Mouse (Mus musculus) heart, postnatal 0 days (tissue): ENCODE measurements around the gene H2-Q10. TPM values are rescaled to one million over a fixed set of nuclear protein-coding genes. Genes with fewer than 3 reads are reported as not detected.
"Not testable (repeated sequence)": the region's sequence is repeated elsewhere in the genome, so short reads cannot be mapped to it uniquely, and the experiment has no call there.

Source experiments
- ATAC-seq: fragments of 200-750 bp; cut with Nextera tagmentation; 2 replicates; pipeline ENCODE4 v1.8.0; 2017; ENCODE audit warnings: low read depth, moderate number of reproducible peaks, moderate library complexity; ENCODE audit not compliant: insufficient read depth
- DNase-seq: peaks from one replicate; pipeline ENCODE4 v3.0.0-alpha.2; 2016; ENCODE audit warnings: low spot score
- H3K27ac ChIP-seq: fragments of 300-500 bp; sonication (generic); 2 replicates; pipeline ENCODE4 v1.5.1; 2014; ENCODE audit warnings: low read depth, mild to moderate bottlenecking
- H3K27me3 ChIP-seq: fragments of 300-500 bp; sonication (generic); 2 replicates; pipeline ENCODE4 v1.6.1; 2014; ENCODE audit warnings: low read length, mixed read lengths; ENCODE audit not compliant: control insufficient read depth, insufficient read depth
- H3K36me3 ChIP-seq: fragments of 300-500 bp; sonication (generic); replicated peaks from 2 replicates; pipeline ENCODE4 v1.6.1; 2014; ENCODE audit warnings: low read length, mixed read lengths; ENCODE audit not compliant: control insufficient read depth, insufficient read depth
- H3K4me1 ChIP-seq: fragments of 300-500 bp; sonication (generic); 2 replicates; pipeline ENCODE4 v1.6.1; 2014; ENCODE audit warnings: antibody characterized with exemption; ENCODE audit not compliant: control insufficient read depth, insufficient read depth
- H3K4me2 ChIP-seq: fragments of 300-500 bp; sonication (generic); 2 replicates; pipeline ENCODE4 v1.6.1; 2014; ENCODE audit warnings: low read depth, mild to moderate bottlenecking, low read length, moderate library complexity
- H3K4me3 ChIP-seq: fragments of 300-500 bp; sonication (generic); 2 replicates; pipeline ENCODE4 v1.5.1; 2014; ENCODE audit warnings: low read depth, low read length
- H3K9ac ChIP-seq: fragments of 300-500 bp; sonication (generic); replicated peaks from 2 replicates; pipeline ENCODE4 v1.6.1; 2014; ENCODE audit warnings: low read depth, low read length, mixed read lengths
- H3K9me3 ChIP-seq: fragments of 300-500 bp; sonication (generic); replicated peaks from 2 replicates; pipeline ENCODE4 v1.6.1; 2016; ENCODE audit warnings: low read length; ENCODE audit not compliant: control insufficient read depth
- WGBS: fragments of 180-500 bp; shearing (Covaris S2); extraction: QIAGEN DNeasy Blood & Tissue Kit; methylation state at CpG from one replicate; pipeline ENCODE4 v1.1.7; 2014; 5-methylcytosine and 5-hydroxymethylcytosine counted together
- polyA plus RNA-seq: library from polyadenylated mRNA; unstranded; fragments of >200 nt; fragmentation: Nextera tagmentation; extraction: Ambion mirVana; gene quantifications from 2 replicates; pipeline ENCODE4 v1.2.1, GENCODE M21; 2015
- total RNA-seq: library from RNA; depleted of rRNA; stranded (reverse); fragments of >200 nt; gene quantifications from 2 replicates; pipeline ENCODE4 v1.2.3, GENCODE M21; 2014; ENCODE audit warnings: low replicate concordance

Gene H2-Q10
- total and polyA plus RNA-seq, 2 experiments from 2014 or later = 0.10 TPM; not detected in 1

DNA sequence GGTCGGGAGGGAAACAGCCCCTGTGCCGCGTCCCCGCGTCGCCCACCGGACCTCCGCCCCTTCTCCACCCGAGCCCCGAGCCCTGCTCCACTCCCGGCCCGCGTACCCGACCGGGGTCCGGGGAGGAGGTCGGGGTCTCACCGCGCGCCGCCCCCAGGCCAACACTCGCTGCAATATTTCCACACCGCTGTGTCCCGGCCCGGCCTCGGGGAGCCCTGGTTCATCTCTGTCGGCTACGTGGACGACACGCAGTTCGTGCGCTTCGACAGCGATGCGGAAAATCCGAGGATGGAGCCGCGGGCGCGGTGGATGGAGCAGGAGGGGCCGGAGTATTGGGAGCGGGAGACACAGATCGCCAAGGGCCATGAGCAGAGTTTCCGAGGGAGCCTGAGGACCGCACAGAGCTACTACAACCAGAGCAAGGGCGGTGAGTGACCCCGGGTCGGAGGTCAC lies 30.6 kb upstream of the H2-Q10 start:
- WGBS = 2% methylated on average over 39 of the region's 48 CpGs
- not testable (repeated sequence) for H3K9me3 ChIP-seq, DNase-seq, H3K4me1 ChIP-seq, H3K9ac ChIP-seq, H3K27ac ChIP-seq, H3K36me3 ChIP-seq
- peak overlapping the region; percentile 47 for H3K4me3 ChIP-seq
- peaks cover 16% of the 10 kb centered on the region for H3K27me3 ChIP-seq
- ATAC-seq = peak; percentile 35
- H3K4me2 ChIP-seq = peak overlapping the region; percentile 66

DNA sequence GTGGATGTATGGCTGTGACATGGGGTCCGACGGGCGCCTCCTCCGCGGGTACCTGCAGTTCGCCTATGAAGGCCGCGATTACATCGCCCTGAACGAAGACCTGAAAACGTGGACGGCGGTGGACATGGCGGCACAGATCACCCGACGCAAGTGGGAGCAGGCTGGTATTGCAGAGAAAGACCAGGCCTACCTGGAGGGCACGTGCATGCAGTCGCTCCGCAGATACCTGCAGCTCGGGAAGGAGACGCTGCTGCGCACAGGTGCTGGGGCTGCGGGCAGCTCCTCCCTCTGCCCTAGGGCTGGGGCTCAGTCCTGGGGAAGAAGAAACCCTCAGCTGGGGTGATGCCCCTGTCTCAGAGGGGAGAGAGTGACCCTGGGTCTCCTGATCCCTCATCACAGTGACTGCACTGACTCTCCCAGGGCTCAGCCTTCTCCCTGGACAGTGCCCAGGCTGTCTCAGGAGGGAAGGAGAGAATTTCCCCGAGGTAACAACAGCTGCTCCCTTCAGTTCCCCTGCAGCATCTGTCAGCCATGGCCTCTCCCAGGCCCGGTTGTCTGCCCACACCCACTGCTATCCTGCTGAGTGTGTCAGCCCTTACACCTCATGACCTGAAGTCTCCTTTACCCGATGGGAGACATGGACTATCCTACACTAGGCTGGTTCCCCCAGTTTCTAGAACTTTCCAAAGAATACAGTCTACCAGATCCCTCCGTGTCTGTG lies 29.8 kb upstream of the H2-Q10 start:
- peaks cover 16% of the 10 kb centered on the region for H3K27me3 ChIP-seq
- not testable (repeated sequence) for H3K9ac ChIP-seq, H3K4me2 ChIP-seq, H3K9me3 ChIP-seq, H3K4me1 ChIP-seq, ATAC-seq, DNase-seq, H3K4me3 ChIP-seq, H3K36me3 ChIP-seq, H3K27ac ChIP-seq
- WGBS = 38% methylated on average over 24 of the region's 27 CpGs

DNA sequence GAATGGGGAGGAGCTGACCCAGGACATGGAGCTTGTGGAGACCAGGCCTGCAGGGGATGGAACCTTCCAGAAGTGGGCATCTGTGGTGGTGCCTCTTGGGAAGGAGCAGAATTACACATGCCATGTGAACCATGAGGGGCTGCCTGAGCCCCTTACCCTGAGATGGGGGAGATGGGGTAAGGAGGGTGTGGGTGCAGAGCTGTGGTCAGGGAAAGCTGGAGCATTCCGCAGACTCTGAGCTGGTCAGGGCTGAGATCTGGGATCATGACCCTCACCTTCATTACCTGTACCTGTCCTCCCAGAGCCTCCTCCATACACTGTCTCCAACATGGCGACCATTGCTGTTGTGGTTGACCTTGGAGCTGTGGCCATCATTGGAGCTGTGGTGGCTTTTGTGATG lies 27.5 kb upstream of the H2-Q10 start:
- not testable (repeated sequence) for H3K36me3 ChIP-seq, DNase-seq, H3K4me1 ChIP-seq, H3K4me3 ChIP-seq, H3K27ac ChIP-seq, H3K9ac ChIP-seq, ATAC-seq, H3K4me2 ChIP-seq, H3K9me3 ChIP-seq
- 85% methylated on average over 2 of the region's 2 CpGs for WGBS
- peaks cover 16% of the 10 kb centered on the region for H3K27me3 ChIP-seq

DNA sequence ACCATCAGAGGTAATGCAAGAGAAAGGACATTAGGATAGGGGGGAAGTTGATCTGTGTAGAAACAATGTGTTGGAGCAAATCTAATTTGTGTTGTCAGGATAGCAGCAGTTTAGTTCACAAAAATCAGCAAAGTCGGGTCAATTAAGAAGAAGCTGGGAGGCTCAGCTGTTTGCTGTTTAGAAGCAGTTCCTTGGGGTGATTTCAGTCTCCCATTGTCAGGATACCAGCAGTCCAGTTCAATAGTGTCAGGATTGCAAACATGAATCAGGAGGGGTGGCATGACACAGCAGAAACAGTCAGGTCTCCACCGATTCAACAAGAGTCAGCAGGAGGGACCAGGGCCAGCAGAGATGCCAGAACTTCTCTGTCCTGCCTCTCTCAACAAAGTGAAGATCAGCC lies 25.4 kb upstream of the H2-Q10 start:
- not testable (repeated sequence) for H3K4me3 ChIP-seq, ATAC-seq, H3K36me3 ChIP-seq, H3K27me3 ChIP-seq, H3K27ac ChIP-seq, H3K9me3 ChIP-seq, H3K4me2 ChIP-seq, H3K4me1 ChIP-seq, DNase-seq, H3K9ac ChIP-seq
- 76% methylated on average over 2 of the region's 2 CpGs for WGBS

DNA sequence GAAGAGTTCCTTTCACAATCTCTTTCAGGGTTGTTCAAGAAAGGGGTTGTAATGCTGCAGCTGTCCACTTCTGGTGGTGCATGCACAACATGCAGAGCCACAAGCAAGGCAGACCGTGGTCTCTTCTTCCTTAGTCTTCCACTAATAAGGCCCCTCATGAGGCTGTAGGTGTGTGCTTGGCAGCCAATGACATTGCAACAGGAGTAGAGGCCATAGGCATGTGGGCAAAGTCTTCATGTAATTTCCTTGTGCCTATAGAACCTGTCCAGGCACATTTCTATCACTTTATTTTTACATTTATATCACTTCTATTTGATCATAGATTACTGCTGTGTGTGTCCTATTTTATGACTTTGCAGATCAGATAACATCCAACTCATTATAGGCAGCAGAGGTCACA lies 11.6 kb upstream of the H2-Q10 start:
- not testable (repeated sequence) for H3K27ac ChIP-seq, H3K4me2 ChIP-seq, ATAC-seq, H3K9ac ChIP-seq, H3K4me1 ChIP-seq, H3K27me3 ChIP-seq, H3K9me3 ChIP-seq, DNase-seq, H3K4me3 ChIP-seq, H3K36me3 ChIP-seq
- WGBS = no CpG with 5 or more reads among the region's 1 CpGs

DNA sequence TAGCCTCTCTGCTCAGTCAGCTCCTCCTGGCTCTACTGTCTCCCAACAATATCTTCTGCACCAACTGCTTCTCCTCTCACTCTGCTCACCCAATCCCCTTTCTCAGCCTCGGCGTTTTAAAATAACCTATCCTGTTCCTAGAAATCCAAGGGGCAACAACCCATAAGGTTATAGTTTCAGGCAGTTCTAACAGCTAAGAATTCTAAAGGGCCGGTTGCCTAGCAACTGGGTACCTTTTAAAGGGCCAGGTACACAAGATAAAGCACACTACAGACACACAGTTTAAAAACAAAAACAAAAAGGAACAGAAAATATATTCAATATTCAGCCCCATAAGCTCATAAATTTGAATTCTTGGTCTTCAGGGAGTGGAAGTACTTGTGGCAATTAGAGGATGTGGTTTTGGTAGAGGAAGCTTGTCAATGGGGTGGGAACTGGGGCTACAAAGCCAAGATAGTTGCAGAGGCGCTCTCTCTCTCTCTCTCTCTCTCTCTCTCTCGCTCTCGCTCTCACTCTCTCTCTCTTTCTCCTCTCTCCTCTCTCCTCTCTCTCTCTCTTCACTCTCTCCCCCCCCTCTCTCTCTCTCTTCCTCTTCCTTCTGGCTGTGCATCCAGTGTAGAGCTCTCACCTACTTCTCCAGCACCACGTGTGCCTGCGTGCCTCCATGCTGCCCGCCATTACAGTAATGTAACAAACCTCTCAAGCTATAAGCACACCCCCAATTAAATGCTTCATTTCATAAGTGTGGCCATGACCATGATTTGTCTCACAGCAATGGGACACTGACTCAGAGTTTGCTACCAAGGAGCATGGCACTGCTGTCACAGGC lies 9.2 kb upstream of the H2-Q10 start:
- not testable (repeated sequence) for H3K36me3 ChIP-seq, H3K4me1 ChIP-seq, H3K9ac ChIP-seq, H3K27ac ChIP-seq, H3K9me3 ChIP-seq, H3K27me3 ChIP-seq, H3K4me2 ChIP-seq, DNase-seq, ATAC-seq, H3K4me3 ChIP-seq
- WGBS = 64% methylated on average over 3 of the region's 9 CpGs
